Mouse (Mus musculus) liver, adult 2 months (tissue): Measurements from ENCODE around the gene Galk1.

Source experiments
- CTCF ChIP-seq: fragments of 200-500 bp; IDR thresholded peaks from 2 replicates; pipeline ENCODE4 v1.5.1; 2011; ENCODE audit warnings: low read depth, low read length, control low read depth
- POLR2A ChIP-seq: fragments of 200-500 bp; IDR thresholded peaks from 2 replicates; pipeline ENCODE4 v1.6.1; 2011; ENCODE audit warnings: low read length, control low read depth; ENCODE audit not compliant: insufficient read depth; ENCODE audit errors: extremely low read depth

DNA sequence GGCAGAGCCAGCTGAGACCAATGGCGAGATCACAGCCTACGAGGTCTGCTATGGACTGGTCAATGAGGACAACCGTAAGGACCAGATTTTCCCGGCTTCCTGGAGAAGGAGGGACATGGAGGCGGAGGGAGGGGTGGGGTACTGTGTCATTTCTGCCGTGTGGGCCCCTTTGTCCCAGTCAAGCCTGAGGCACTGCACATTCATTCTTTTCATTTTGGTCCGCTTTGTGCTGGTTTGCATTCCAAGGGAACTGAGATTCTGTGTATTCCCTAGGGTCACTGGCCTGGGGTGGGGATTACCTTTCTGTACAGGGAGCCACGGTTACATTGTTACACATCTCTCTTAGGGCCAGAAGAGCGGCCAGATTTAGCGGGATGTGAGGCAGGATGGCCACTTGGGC lies 11.9 kb downstream of the Galk1 start:
- no peak for TF ChIP-seq POLR2A
- TF ChIP-seq CTCF, result no peak
